Mouse (Mus musculus) bone marrow, adult 2 months (tissue): ENCODE data around the gene Slc38a4.

Experiments used
- CTCF ChIP-seq: fragments of 200-500 bp; IDR thresholded peaks from 2 replicates; pipeline ENCODE4 v1.5.1; 2011; ENCODE audit warnings: low read length, control low read depth; ENCODE audit not compliant: control insufficient read depth, insufficient read depth
- POLR2A ChIP-seq: fragments of 200-500 bp; IDR thresholded peaks from 2 replicates; pipeline ENCODE4 v1.6.1; 2011; ENCODE audit warnings: low read depth, mild to moderate bottlenecking, control low read depth, low read length, borderline replicate concordance; ENCODE audit not compliant: control insufficient read depth

- no peak for TF ChIP-seq POLR2A
- TF ChIP-seq CTCF = no peak
Observed at GRCm38 (mm10) chr15:97030984-97031492, 24.7 kb downstream of the Slc38a4 start.
